Mouse (Mus musculus): ENCODE measurements around the gene Fuom. TPM values are rescaled to one million over a fixed set of nuclear protein-coding genes. Genes with fewer than 3 reads are reported as not detected.
"Not testable (repeated sequence)": the region's sequence is repeated elsewhere in the genome, so short reads cannot be mapped to it uniquely, and the experiment has no call there.

The Fuom gene
- polyA plus RNA-seq (2016; fragmentation: Nextera tagmentation; extraction: Ambion mirVana), result 17.4 and 17.9 TPM in 2 replicates

DNA sequence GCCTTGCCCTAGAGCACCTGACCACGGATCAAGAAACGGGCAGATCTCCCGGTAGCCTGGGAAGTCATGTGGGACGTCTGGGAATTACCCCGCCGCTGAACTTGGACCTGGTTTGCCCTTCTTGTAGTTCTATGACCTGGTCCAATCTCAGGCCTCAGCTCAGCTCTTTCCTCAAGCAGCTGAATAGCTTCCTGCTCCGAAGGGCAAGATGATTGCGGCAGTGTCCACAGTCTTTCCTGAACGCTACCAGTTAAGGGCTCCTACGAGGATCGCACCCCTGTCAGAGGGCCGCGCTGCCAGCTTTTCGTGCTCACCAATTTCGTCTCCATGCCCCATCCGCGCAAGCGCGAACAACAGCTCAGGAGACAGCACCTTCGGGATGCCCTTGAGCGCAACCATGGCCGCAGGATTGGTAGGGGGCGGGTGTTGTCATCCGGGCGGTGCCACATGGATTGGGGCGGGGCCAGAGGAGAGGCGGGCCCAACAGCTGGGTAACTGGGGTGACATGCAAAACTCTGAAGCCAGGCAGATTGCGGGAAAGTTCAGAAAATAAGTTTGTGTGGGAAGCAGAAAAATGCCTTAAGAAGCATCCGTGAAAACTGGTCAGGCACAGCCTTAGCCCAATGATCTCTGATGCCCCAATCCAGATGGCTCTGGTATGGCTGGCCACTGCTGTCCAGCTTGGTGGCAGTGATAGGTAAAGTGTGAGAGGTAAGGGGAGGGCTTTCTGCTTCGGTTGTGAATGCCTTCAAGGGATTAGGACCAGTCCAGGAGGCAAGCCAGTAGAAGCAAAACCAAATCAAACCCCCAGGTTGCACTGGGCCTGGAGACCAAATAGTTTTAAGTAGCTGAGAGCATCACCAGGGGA lies at the start of gene Fuom:
Gene Fuom, minus strand, starts transcription at position 449 of the 868 bp plus-strand sequence.
- H3K9ac ChIP-seq, result peak within 1 kb of the TSS; percentile 60
- H3K4me1 ChIP-seq, result peaks cover 13% of the 10 kb centered on the region
- H3K4me3 ChIP-seq (replicated peaks), result peak within 1 kb of the TSS; percentile 41
- H3K36me3 ChIP-seq (replicated peaks), result peaks cover 15% of the 10 kb centered on the region
- peak; percentile 88 for ATAC-seq (ENCODE audit: low FRiP score)
- H3K27ac ChIP-seq, result no peak within 1 kb of the TSS
- 1% methylated on average over 30 of the region's 30 CpGs for WGBS
- peak within 1 kb of the TSS; percentile 69 for H3K4me2 ChIP-seq
- H3K27me3 ChIP-seq, result no peaks in the 10 kb centered on the region
- H3K9me3 ChIP-seq, result no peaks in the 10 kb centered on the region

DNA sequence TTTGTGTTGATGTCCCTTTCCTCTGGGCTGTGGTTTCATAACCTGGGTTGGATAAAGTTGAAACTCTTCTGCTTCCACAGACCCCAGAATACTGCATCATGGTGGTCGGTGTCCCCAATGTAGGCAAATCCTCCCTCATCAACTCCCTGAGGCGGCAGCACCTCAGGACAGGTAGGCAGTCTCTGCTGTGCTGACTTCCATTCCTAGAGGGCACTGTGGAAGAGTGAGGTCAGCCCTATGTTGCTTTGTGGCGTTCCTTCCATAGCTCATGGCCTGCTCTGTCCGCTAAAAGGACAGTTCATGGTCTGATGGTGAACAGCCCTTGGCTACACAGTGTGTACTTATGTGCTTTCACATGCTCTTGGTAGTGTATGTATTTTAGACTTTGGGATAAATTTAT lies 42.3 kb upstream of the Fuom start:
- H3K4me1 ChIP-seq, result no peaks in the 10 kb centered on the region
- H3K9me3 ChIP-seq, result no peaks in the 10 kb centered on the region
- H3K27me3 ChIP-seq, result no peaks in the 10 kb centered on the region
- no peak for ATAC-seq (ENCODE audit: low FRiP score)
- H3K36me3 ChIP-seq (replicated peaks), result no peaks in the 10 kb centered on the region; the same call in none of the 2 replicates
- WGBS, result 84% methylated on average over 4 of the region's 4 CpGs
- H3K4me2 ChIP-seq, result no peak overlapping the region
- no peak overlapping the region for H3K9ac ChIP-seq
- H3K27ac ChIP-seq, result no peak overlapping the region
- H3K4me3 ChIP-seq (replicated peaks), result no peak overlapping the region

DNA sequence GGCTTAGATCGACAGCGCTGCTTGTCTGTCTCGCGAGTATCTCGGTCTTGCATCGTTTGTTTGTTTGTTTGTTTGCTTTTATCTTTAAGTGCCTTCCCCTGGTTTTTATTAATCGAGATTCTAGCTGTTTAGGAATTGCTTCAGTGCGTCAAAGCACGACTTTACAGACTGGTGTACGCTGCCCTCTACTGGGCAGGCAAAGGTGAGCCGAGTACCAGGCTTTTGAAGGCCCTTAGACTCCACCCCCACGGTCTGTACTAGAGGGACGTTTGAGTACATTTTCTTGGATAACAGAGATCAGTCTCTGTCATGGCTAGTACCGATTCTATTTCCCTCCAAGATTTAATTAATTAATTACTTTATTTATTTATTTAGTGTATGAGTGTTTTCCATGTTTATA lies 39.1 kb upstream of the Fuom start:
- H3K27me3 ChIP-seq, result no peaks in the 10 kb centered on the region
- peaks cover 7% of the 10 kb centered on the region for H3K4me1 ChIP-seq
- no peaks in the 10 kb centered on the region for H3K9me3 ChIP-seq
- ATAC-seq (ENCODE audit: low FRiP score), result no peak; the same call in 1 of the 2 replicates
- H3K27ac ChIP-seq, result no peak overlapping the region
- H3K4me3 ChIP-seq (replicated peaks), result no peak overlapping the region
- no peaks in the 10 kb centered on the region; the same call in 1 of the 2 replicates for H3K36me3 ChIP-seq (replicated peaks)
- 5% methylated on average over 14 of the region's 14 CpGs for WGBS
- H3K9ac ChIP-seq, result no peak overlapping the region
- no peak overlapping the region for H3K4me2 ChIP-seq

DNA sequence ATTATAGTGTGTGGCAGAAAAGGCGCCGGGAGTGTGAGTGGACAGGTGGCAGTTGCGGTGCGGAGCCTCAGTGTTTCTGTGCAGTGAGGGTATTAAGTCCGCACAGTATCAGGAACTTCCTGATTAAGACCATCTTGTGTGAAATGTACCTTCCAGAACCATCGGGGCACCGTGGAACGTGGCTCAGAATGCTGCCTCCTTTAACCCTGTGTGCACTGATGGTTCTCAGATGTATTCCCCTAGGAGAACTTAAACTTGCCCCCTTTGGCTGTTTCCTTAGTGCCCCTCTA lies 35.7 kb upstream of the Fuom start:
- Histone ChIP-seq H3K27ac (0 out of 2 replicates have a peak overlapping the region, but pooled peaks have one; percentile 63), H3K36me3 (replicated peaks) (no peaks in the 10 kb centered on the region), H3K4me1 (peaks cover 7% of the 10 kb centered on the region), H3K9ac (peak overlapping the region; percentile 84), H3K27me3 (no peaks in the 10 kb centered on the region), H3K4me2 (peak overlapping the region; percentile 89), H3K4me3 (replicated peaks) (peak overlapping the region; percentile 68), H3K9me3 (no peaks in the 10 kb centered on the region)
- WGBS, result 2% methylated on average over 8 of the region's 8 CpGs
- ATAC-seq (ENCODE audit: low FRiP score), result no peak

DNA sequence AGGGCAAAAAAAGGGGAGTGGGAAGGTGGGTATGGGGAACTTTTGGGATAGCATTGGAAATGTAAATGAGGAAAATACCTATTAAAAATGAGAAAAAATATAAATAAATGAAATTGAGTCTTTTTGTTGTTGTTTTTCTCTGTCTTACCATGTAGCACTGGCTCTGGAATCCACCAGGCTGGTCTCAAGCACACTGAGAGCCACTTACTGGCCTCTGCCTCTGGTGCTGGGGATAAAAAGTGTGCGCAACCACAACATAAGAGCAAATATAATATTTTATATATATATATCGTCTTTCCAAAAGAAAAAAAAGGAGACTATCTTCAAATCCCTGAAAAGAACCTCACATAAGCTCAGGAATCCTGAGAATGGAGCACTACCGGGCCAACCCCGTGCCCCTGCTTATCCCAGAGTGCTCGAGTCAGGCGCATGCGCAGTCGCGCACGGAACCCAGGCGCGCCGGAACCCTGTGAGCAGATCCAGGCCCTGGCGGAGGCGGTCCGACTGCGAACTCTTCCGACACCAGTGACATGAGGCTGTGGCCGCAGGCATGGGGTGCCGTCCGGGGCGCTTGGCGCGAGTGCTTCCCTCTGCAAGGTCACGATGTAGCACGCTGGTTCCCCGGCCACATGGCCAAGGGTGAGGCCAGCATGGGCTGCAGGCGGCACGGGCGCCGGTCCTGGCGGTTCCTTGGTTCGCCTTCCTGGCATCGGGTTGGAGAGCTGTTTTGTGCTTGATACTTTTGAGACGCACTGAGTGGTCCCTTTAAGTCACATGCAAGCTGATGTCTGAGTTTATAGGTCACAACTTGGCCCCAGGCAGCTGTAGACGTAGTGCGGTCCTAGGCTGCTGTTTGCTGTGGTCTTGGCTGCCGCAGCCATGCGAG lies 35.1 kb upstream of the Fuom start, which contains the start of gene Mtg1:
Gene Mtg1, plus strand, starts transcription at position 430 of the 886 bp plus-strand sequence.
- H3K9me3 ChIP-seq, result no peaks in the 10 kb centered on the region
- H3K4me3 ChIP-seq (replicated peaks), result peak within 1 kb of the TSS; percentile 68
- 2% methylated on average over 39 of the region's 39 CpGs for WGBS
- H3K27ac ChIP-seq, result peak within 1 kb of the TSS; percentile 63
- ATAC-seq (ENCODE audit: low FRiP score), result peak; percentile 98
- peak within 1 kb of the TSS; percentile 89 for H3K4me2 ChIP-seq
- no peaks in the 10 kb centered on the region for H3K27me3 ChIP-seq
- H3K9ac ChIP-seq, result peak within 1 kb of the TSS; percentile 84
- H3K36me3 ChIP-seq (replicated peaks), result no peaks in the 10 kb centered on the region
- H3K4me1 ChIP-seq, result peaks cover 7% of the 10 kb centered on the region

DNA sequence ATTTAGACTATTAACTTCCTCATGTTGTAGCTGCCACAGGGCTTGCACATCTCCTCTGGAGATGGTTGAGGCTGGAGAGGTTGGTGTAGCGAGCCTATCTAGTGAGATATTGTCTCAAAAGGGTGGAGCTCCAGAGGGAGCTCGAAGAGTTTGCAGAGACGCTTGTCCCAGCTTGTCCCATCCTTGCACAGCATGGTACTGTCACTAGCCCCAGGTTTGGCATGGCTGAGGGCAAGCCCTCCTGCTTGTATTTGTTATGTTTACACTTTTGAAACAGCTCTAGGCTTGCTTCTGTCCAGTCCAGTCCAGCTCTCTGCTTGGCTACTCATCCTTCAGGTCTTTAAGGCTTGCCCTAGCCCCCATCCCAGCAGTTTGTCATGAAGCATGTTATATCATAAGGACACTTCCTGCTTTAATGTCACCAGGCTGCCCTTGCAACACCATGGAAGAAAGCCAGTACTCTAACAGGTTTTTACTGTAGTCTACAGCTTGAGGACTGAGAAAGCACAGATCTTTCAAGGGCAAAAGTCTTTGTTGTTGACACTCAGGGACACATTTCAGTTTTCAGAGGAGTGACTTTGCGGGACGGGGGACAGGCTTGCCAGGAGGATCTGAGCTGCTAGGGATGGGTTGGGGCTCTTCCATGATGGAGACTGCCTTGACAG lies 33.0 kb upstream of the Fuom start:
- H3K36me3 ChIP-seq (replicated peaks), result peaks cover under 1% of the 10 kb centered on the region; the same call in 1 of the 2 replicates
- H3K4me1 ChIP-seq, result peaks cover 7% of the 10 kb centered on the region
- no peak overlapping the region for H3K27ac ChIP-seq
- no peak overlapping the region for H3K4me2 ChIP-seq
- H3K4me3 ChIP-seq (replicated peaks), result no peak overlapping the region
- no peaks in the 10 kb centered on the region for H3K27me3 ChIP-seq
- H3K9me3 ChIP-seq, result no peaks in the 10 kb centered on the region
- no peak for ATAC-seq (ENCODE audit: low FRiP score)
- H3K9ac ChIP-seq, result no peak overlapping the region
- WGBS, result 94% methylated on average over 5 of the region's 5 CpGs

DNA sequence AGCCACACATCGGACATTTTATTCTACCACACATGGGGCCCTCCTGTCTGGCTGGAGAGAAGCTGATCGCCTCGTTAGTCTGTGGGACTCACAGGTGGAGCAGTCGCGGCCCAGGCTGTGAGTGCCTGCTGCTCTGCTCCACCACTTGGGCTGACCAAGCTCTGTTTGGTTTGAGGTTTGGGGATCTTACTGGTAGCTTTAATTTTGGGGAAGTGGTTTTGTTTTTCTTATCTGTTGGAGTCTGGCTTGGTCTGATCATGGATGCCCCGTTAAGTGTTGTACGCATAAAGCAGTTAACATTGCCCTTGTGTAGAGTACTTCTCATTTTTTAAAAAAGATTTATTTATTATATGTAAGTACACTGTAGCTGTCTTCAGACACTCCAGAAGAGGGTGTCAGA lies 31.8 kb upstream of the Fuom start:
- H3K4me1 ChIP-seq; H3K4me2 ChIP-seq; H3K36me3 ChIP-seq (replicated peaks); H3K27ac ChIP-seq; H3K9me3 ChIP-seq; H3K9ac ChIP-seq; ATAC-seq (ENCODE audit: low FRiP score); H3K4me3 ChIP-seq (replicated peaks); H3K27me3 ChIP-seq: not testable (repeated sequence)
- 90% methylated on average over 7 of the region's 7 CpGs for WGBS

DNA sequence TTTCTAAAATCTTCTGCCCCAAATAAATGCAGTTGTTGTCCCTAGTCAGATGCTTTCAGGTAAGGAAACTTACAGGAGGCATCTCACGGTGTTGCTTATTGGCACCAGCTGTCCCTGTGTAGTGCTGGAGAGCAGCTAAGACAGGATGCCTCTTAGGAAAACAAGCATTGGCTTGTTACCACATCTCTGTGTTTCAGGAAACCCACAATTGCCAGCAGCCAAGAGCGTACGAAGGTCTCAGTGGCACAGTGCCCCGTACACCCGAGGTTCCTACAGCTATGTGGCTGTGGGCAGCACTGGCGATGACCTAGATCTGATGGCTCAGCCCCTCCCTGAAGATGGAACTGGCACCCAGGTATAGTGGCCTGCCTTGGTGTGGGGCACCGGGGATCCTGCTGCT lies 29.9 kb upstream of the Fuom start:
- H3K4me1 ChIP-seq; H3K9ac ChIP-seq; H3K36me3 ChIP-seq (replicated peaks); H3K9me3 ChIP-seq; H3K4me2 ChIP-seq; H3K27me3 ChIP-seq; ATAC-seq (ENCODE audit: low FRiP score); H3K27ac ChIP-seq; H3K4me3 ChIP-seq (replicated peaks): not testable (repeated sequence)
- 93% methylated on average over 7 of the region's 7 CpGs for WGBS

DNA sequence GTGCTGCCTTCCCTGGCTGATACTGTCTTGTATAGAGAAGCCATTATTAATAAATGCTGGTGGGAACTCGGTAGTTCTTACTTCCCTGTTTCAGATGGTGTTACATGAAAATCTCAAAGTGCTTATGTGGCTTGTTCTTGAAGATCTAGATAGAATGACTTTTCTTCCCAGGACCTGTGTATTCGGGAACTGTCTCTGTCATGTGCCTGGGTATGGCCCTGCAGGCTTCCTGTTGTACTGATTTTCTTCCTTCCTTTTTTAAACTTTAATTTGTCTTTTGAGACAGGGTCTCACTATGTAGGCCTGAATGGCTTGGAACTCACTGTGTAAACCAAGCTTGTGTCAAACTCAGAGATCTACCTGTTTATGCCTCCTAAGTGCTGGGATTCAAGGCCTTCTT lies 25.7 kb upstream of the Fuom start:
- peaks cover 4% of the 10 kb centered on the region; the same call in 1 of the 2 replicates for H3K4me1 ChIP-seq
- ATAC-seq (ENCODE audit: low FRiP score), result no peak
- H3K36me3 ChIP-seq (replicated peaks), result peaks cover 3% of the 10 kb centered on the region; the same call in 1 of the 2 replicates
- H3K27me3 ChIP-seq, result peaks cover 12% of the 10 kb centered on the region; the same call in 1 of the 2 replicates
- WGBS, result 90% methylated on average over 2 of the region's 2 CpGs
- no peak overlapping the region for H3K4me3 ChIP-seq (replicated peaks)
- no peak overlapping the region for H3K27ac ChIP-seq
- no peak overlapping the region for H3K9ac ChIP-seq
- H3K4me2 ChIP-seq, result no peak overlapping the region
- H3K9me3 ChIP-seq, result no peaks in the 10 kb centered on the region

DNA sequence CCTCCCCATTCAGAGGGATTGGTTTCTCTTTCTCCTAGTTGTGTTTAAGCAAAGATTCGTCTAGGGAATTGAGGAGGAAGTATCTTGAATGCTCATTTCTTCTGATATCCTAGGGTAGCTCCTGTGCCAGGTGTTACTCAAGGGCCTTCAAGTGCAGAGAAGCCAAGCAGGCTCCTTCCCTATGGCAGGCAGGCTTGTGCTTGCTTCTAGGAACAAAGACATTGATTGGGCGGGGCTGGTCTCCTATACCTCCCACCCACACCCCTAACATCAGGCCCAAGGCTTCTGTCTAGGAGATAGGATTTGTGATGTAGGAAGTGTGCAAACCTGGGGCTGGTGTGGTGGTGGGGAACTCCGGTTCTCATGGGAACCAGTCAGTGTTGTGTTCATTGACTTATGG lies 24.7 kb upstream of the Fuom start:
- H3K4me3 ChIP-seq (replicated peaks), result no peak overlapping the region
- H3K9me3 ChIP-seq, result no peaks in the 10 kb centered on the region
- H3K27ac ChIP-seq, result no peak overlapping the region
- ATAC-seq (ENCODE audit: low FRiP score), result no peak
- H3K4me1 ChIP-seq, result peaks cover 4% of the 10 kb centered on the region; the same call in 1 of the 2 replicates
- H3K36me3 ChIP-seq (replicated peaks), result peaks cover 3% of the 10 kb centered on the region; the same call in 1 of the 2 replicates
- WGBS, result 93% methylated on average over 3 of the region's 3 CpGs
- no peak overlapping the region for H3K4me2 ChIP-seq
- H3K27me3 ChIP-seq, result peaks cover 12% of the 10 kb centered on the region; the same call in 1 of the 2 replicates
- no peak overlapping the region for H3K9ac ChIP-seq

DNA sequence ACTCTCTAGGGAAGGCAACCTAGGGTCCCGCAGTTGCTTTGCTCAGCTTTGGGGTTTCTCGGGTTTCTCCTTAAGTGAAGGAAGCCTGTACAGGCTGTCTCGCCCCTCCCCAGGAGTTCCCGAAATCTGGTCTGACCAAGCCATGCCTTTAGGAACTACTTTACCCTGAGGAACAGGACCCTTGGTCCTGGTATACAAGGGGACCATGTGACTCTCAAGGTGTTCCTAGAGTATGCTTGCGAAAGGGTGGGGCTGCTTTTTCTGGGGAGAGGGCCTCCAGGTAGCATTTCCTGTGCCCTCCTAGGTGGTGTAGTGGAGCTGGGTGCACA lies 23.7 kb upstream of the Fuom start:
- WGBS, result 6% methylated on average over 5 of the region's 5 CpGs
- Histone ChIP-seq H3K27ac (no peak overlapping the region), H3K9ac (peak overlapping the region; percentile 61), H3K27me3 (peaks cover 12% of the 10 kb centered on the region; the same call in 1 of the 2 replicates), H3K4me2 (peak overlapping the region; percentile 80), H3K4me1 (peaks cover 4% of the 10 kb centered on the region; the same call in 1 of the 2 replicates), H3K4me3 (replicated peaks) (peak overlapping the region; percentile 52), H3K36me3 (replicated peaks) (peaks cover 3% of the 10 kb centered on the region; the same call in 1 of the 2 replicates), H3K9me3 (no peaks in the 10 kb centered on the region)
- peak; percentile 5; the same call in 1 of the 2 replicates for ATAC-seq (ENCODE audit: low FRiP score)
